Mouse (Mus musculus) liver, postnatal 0 days (tissue): ENCODE data around the gene Irs3. TPM values are rescaled to one million over a fixed set of nuclear protein-coding genes. Genes with fewer than 3 reads are reported as not detected.

ENCODE experiments used
- ATAC-seq: fragments of 200-750 bp; cut with Nextera tagmentation; 2 replicates; pipeline ENCODE4 v1.8.0; 2017; ENCODE audit warnings: mild to moderate bottlenecking, moderate library complexity
- DNase-seq: peaks from one replicate; pipeline ENCODE4 v3.0.0-alpha.2; 2016
- H3K27ac ChIP-seq: fragments of 300-500 bp; sonication (generic); 2 replicates; pipeline ENCODE4 v1.5.1; 2014; ENCODE audit warnings: antibody characterized with exemption, moderate library complexity, mild to moderate bottlenecking, low read depth
- H3K27me3 ChIP-seq: fragments of 300-500 bp; sonication (generic); 2 replicates; pipeline ENCODE4 v1.6.1; 2014; ENCODE audit warnings: low read length, control low read depth, mixed read lengths; ENCODE audit not compliant: insufficient read depth
- H3K36me3 ChIP-seq: fragments of 300-500 bp; sonication (generic); replicated peaks from 2 replicates; pipeline ENCODE4 v1.6.1; 2014; ENCODE audit warnings: mild to moderate bottlenecking, control low read depth, low read length, moderate library complexity, mixed read lengths; ENCODE audit not compliant: insufficient read depth
- H3K4me1 ChIP-seq: fragments of 300-500 bp; sonication (generic); 2 replicates; pipeline ENCODE4 v1.6.1; 2014; ENCODE audit warnings: antibody characterized with exemption, mild to moderate bottlenecking, control low read depth; ENCODE audit not compliant: insufficient read depth
- H3K4me2 ChIP-seq: fragments of 300-500 bp; sonication (generic); 2 replicates; pipeline ENCODE4 v1.6.1; 2014; ENCODE audit warnings: low read depth, mild to moderate bottlenecking, low read length, moderate library complexity, mixed read lengths
- H3K4me3 ChIP-seq: fragments of 300-500 bp; sonication (generic); 2 replicates; pipeline ENCODE4 v1.5.1; 2014; ENCODE audit warnings: low read depth, low read length
- H3K9ac ChIP-seq: fragments of 300-500 bp; sonication (generic); replicated peaks from 2 replicates; pipeline ENCODE4 v1.6.1; 2014; ENCODE audit warnings: mild to moderate bottlenecking, moderate library complexity
- H3K9me3 ChIP-seq: fragments of 300-500 bp; sonication (generic); 2 replicates; pipeline ENCODE4 v1.6.1; 2016; ENCODE audit warnings: mild to moderate bottlenecking, control low read depth, low read length, mixed read lengths
- CTCF ChIP-seq: sonication (generic); IDR thresholded peaks from 2 replicates; pipeline ENCODE4 v1.5.1; 2016; ENCODE audit warnings: antibody characterized with exemption, low read depth
- EP300 ChIP-seq: IDR thresholded peaks from 2 replicates; pipeline ENCODE4 v1.6.1; 2016; ENCODE audit warnings: antibody characterized with exemption, low read depth, mild to moderate bottlenecking
- WGBS: fragments of 180-500 bp; shearing (Covaris S2); extraction: QIAGEN DNeasy Blood & Tissue Kit; methylation state at CpG from one replicate; pipeline ENCODE4 v1.1.7; 2014; ENCODE audit not compliant: insufficient replicate concordance; 5-methylcytosine and 5-hydroxymethylcytosine counted together
- polyA plus RNA-seq: library from polyadenylated mRNA; unstranded; fragments of >200 nt; fragmentation: Nextera tagmentation; extraction: Ambion mirVana; gene quantifications from 2 replicates; pipeline ENCODE4 v1.2.1, GENCODE M21; 2015

Irs3 gene
- polyA plus RNA-seq, 1 experiment from 2014 or later = not detected

- Histone ChIP-seq H3K36me3 (peaks cover 47% of the 10 kb centered on the region), H3K27ac (no peak overlapping the region), H3K4me3 (no peak overlapping the region), H3K9me3 (no peaks in the 10 kb centered on the region), H3K4me2 (no peak overlapping the region), H3K27me3 (no peaks in the 10 kb centered on the region), H3K4me1 (peaks cover 3% of the 10 kb centered on the region; the same call in 1 of the 2 replicates), H3K9ac (no peak overlapping the region)
- 33% methylated on average over 3 of the region's 3 CpGs for WGBS
- TF ChIP-seq EP300 (no peak), CTCF (peak; percentile 86)
- ATAC-seq (peak; percentile 46), DNase-seq (peak; percentile 81)
Measured at GRCm38 (mm10) chr5:137652474-137652873, 7.0 kb upstream of the Irs3 start.

DNA sequence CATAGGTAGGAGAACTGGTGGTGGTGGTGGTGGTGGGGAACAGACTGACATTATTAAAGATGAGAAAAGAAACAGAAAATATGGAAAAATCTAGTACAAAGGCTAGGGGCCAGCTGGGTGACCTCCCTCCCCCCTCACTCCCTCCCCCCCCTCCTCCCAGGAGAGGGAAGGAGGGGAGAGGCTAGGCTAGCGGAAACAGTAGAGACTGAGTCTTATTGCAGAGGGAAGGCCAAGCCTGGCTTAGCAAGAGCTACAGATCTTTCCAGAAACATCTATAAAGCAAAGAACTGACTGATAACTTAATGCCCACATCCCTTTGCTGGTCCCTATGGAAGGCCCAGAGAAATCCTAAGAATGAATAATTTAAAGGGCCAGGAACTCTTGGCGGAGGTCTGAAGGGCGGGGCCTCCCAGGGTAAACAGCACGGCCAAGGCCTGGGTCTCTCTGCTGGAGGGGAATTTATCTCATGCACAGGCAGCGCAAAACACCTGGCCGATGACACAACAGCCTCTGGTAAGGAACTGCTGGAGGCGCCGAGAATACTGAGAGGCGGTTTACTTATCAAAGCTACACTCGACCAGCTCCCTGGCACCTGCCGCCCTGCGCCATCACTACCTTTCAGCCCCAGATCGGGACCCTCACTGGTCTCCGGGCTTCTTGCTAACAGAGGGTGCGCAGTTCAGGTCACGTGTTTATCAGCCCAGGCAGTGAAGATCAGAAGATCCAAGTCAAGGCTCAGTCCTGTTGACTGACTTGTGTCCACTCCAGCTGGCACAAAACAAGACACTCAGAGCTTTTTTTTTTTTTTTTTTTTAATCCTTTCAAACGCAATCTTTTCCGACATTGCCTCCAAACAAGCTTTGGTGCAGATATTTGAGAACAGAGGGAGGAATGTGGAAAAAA is 4.4 kb upstream of the Irs3 start:
- Histone ChIP-seq H3K9ac (no peak overlapping the region; the same call in 1 of the 2 replicates), H3K9me3 (no peaks in the 10 kb centered on the region), H3K4me3 (no peak overlapping the region), H3K27me3 (peaks cover 9% of the 10 kb centered on the region), H3K36me3 (peaks cover 37% of the 10 kb centered on the region), H3K27ac (no peak overlapping the region), H3K4me1 (peaks cover 17% of the 10 kb centered on the region), H3K4me2 (no peak overlapping the region)
- WGBS = 42% methylated on average over 17 of the region's 18 CpGs
- no peak for TF ChIP-seq EP300
- TF ChIP-seq CTCF = no peak
- ATAC-seq (no peak), DNase-seq (no peak)

DNA sequence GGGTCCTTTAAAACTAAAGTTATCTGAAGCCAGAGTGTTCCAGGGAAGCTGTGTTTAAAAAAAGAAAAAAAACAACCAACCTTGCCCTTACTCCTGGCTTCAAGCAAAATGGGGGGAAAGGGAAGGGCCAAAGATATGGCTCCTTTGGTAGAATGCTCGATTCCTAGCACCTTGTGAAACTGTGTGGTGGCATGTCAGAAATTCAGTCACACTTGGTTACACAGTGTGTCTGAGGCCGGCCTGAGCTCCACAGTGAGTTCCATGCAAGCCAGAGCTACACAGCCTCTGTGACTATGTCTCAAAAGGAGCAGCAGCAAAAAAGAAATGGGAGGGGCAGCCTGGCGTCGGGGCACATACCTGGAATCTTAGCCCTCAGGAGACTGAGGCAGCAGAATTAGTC is 3.7 kb upstream of the Irs3 start:
- H3K4me1 ChIP-seq = peaks cover 18% of the 10 kb centered on the region
- DNase-seq = no peak
- no peak for ATAC-seq
- TF ChIP-seq EP300 = no peak
- TF ChIP-seq CTCF = no peak
- 58% methylated on average over 4 of the region's 4 CpGs for WGBS
- H3K36me3 ChIP-seq = peaks cover 32% of the 10 kb centered on the region
- no peak overlapping the region for H3K9ac ChIP-seq
- H3K27me3 ChIP-seq = peaks cover 16% of the 10 kb centered on the region
- no peak overlapping the region for H3K4me2 ChIP-seq
- no peak overlapping the region for H3K4me3 ChIP-seq
- no peaks in the 10 kb centered on the region for H3K9me3 ChIP-seq
- no peak overlapping the region for H3K27ac ChIP-seq

DNA sequence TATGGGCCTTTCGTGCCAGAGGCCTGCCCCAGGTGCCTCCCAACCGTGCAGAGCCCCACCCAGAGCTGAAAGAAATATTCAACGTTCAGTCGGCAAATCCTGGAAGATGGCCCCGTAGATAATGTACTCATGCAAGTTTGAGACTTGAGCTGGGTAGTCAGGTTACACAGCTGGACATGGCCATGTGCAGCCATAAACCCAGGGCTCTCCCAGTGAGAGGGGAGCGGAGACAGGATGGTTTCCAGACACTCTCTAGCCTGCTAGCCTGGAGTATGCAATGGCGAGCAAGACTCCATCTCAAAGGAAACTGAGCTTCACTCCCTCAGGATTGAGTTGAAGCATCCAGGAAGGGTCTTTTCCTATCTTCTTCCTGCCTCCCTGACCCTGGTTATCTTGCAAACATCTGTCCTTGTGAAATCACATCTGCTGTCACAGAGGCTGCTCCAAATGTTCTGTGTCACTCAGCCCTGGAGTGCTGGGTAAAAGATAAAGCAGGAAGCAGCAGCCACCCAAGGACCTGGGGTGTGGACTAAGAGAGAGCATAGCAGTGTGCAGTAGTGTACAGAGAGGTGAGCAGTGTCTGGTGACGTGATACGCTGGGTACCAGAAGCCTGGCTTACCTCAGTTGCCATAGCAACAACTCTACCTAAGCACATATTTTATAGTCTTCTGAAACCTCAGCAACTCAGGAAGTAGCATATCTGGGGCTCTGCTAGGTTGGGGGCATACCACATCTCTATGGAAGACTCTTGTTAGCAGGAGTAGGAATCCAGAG is 2.5 kb upstream of the Irs3 start:
- 53% methylated on average over 9 of the region's 9 CpGs for WGBS
- H3K4me1 ChIP-seq = peaks cover 18% of the 10 kb centered on the region
- no peak for TF ChIP-seq EP300
- no peak for TF ChIP-seq CTCF
- H3K27me3 ChIP-seq = peaks cover 20% of the 10 kb centered on the region
- no peak overlapping the region for H3K4me3 ChIP-seq
- no peak overlapping the region for H3K9ac ChIP-seq
- H3K27ac ChIP-seq = no peak overlapping the region
- peaks cover 20% of the 10 kb centered on the region for H3K36me3 ChIP-seq
- no peak; the same call in 1 of the 2 replicates for ATAC-seq
- no peak overlapping the region for H3K4me2 ChIP-seq
- H3K9me3 ChIP-seq = no peaks in the 10 kb centered on the region
- DNase-seq = no peak

GRCm38 (mm10) chr5:137645091-137645651 is 343 bp downstream of the Irs3 start:
- DNase-seq = peak; percentile 69
- Histone ChIP-seq H3K4me2 (peak overlapping the region; percentile 72), H3K4me1 (peaks cover 18% of the 10 kb centered on the region), H3K27me3 (peaks cover 20% of the 10 kb centered on the region), H3K9me3 (no peaks in the 10 kb centered on the region), H3K36me3 (peaks cover 16% of the 10 kb centered on the region), H3K9ac (peak overlapping the region; percentile 38), H3K27ac (no peak overlapping the region), H3K4me3 (peak overlapping the region; percentile 34)
- TF ChIP-seq CTCF (no peak; the same call in 1 of the 2 replicates), EP300 (no peak)
- 2% methylated on average over 44 of the region's 44 CpGs for WGBS
- peak; percentile 29; the same call in 1 of the 2 replicates for ATAC-seq

- ATAC-seq (no peak), DNase-seq (no peak)
- H3K27me3 ChIP-seq = peaks cover 20% of the 10 kb centered on the region
- no peak overlapping the region for H3K4me2 ChIP-seq
- 64% methylated on average over 19 of the region's 19 CpGs for WGBS
- peaks cover 18% of the 10 kb centered on the region for H3K4me1 ChIP-seq
- no peaks in the 10 kb centered on the region for H3K9me3 ChIP-seq
- no peak for TF ChIP-seq CTCF
- no peak for TF ChIP-seq EP300
- H3K9ac ChIP-seq = no peak overlapping the region
- no peak overlapping the region for H3K27ac ChIP-seq
- peaks cover 23% of the 10 kb centered on the region for H3K36me3 ChIP-seq
- H3K4me3 ChIP-seq = no peak overlapping the region
Measured at GRCm38 (mm10) chr5:137644484-137644883, 1.0 kb downstream of the Irs3 start.
